Mouse (Mus musculus): ENCODE measurements around the gene Nynrin.

The Nynrin gene

GRCm38 (mm10) chr14:55922475-55923232 is 68.8 kb downstream of the Nynrin start:
- no peak for DNase-seq (ENCODE audit: low read depth, low spot score)

Measured in retina, postnatal 7 days (tissue).